ENCODE assay signal across 21 mouse cellular contexts in genomic region chr3:56281507-56281906, GRCm38 (mm10).
"Had no signal": no experiment of that assay in that cellular context is flagged by ENCODE, and none has a peak within 500 bp of the region (broad histone marks: within the 10 kb centered on the region; RNA-seq: fewer than 3 reads in every experiment).

No protein-coding gene starts in this region.

- ATAC-seq: inflammation-experienced regulatory T-cells, adult 6 months; intestine, embryonic 15.5 days; intestine, postnatal 0 days had no signal

- DNase-seq: gastrocnemius, postnatal 14 days; gastrocnemius, postnatal 36 days; heart, adult 18-20 months; heart, postnatal 10 days; heart, postnatal 4 days; kidney, adult 18-20 months; kidney, adult 9 months; kidney, postnatal 14 days; kidney, postnatal 36 days; left cerebral cortex, postnatal 4 days; liver; liver, embryonic 13.5 days had no signal

- H3K27me3 ChIP-seq: heart, embryonic 12.5 days; hindbrain, embryonic 13.5 days; hindbrain, embryonic 15.5 days; intestine, embryonic 15.5 days; kidney, embryonic 15.5 days; limb, embryonic 12.5 days; liver, embryonic 15.5 days had no signal
